Mouse (Mus musculus) erythroblast, embryonic 14.5 days (primary cell): Measurements from ENCODE around the gene Setd4.

Experiments used
- GATA1 ChIP-seq: IDR thresholded peaks from 2 replicates; pipeline ENCODE4 v1.6.1; 2012; ENCODE audit warnings: low read length, inconsistent platforms, mixed read lengths
- TAL1 ChIP-seq: IDR thresholded peaks from 3 replicates; pipeline ENCODE4 v1.6.1; 2012; ENCODE audit warnings: low read length, inconsistent platforms, mixed read lengths

GRCm38 (mm10) chr16:93604481-93604969 is 662 bp upstream of the Setd4 start:
- TF ChIP-seq TAL1 (no peak), GATA1 (no peak)
